Mouse (Mus musculus) heart, adult 2 months (tissue): ENCODE results near the gene Zmat1. TPM values are rescaled to one million over a fixed set of nuclear protein-coding genes. Genes with fewer than 3 reads are reported as not detected.

Experiments used
- DNase-seq, 2 experiments: peaks; one replicate each; pipeline ENCODE4 v3.0.0; 2021
- H3K27ac ChIP-seq: fragments of 200-600 bp; 2 replicates; pipeline ENCODE4 v1.8.1; 2022
- H3K27me3 ChIP-seq: fragments of 200-500 bp; 2 replicates; pipeline ENCODE4 v1.6.1; 2012; ENCODE audit warnings: mild to moderate bottlenecking, low read length, inconsistent platforms, mixed read lengths; ENCODE audit not compliant: control insufficient read depth, insufficient read depth
- H3K36me3 ChIP-seq: fragments of 200-500 bp; 2 replicates; pipeline ENCODE4 v1.6.1; 2012; ENCODE audit warnings: low read length, inconsistent platforms; ENCODE audit not compliant: control insufficient read depth, insufficient read depth
- H3K4me1 ChIP-seq: fragments of 200-500 bp; 2 replicates; pipeline ENCODE4 v1.6.1; 2011; ENCODE audit warnings: low read length; ENCODE audit not compliant: control insufficient read depth, insufficient read depth
- H3K4me3 ChIP-seq: fragments of 200-600 bp; 2 replicates; pipeline ENCODE4 v1.8.1; 2022
- H3K79me2 ChIP-seq: fragments of 200-500 bp; replicated peaks from 2 replicates; pipeline ENCODE4 v1.6.1; 2012; ENCODE audit warnings: mild to moderate bottlenecking, inconsistent platforms, low read length, moderate library complexity, mixed read lengths; ENCODE audit not compliant: control insufficient read depth, insufficient read depth
- H3K9ac ChIP-seq: fragments of 200-500 bp; 2 replicates; pipeline ENCODE4 v1.6.1; 2012; ENCODE audit warnings: low read depth, mild to moderate bottlenecking, control low read depth, inconsistent platforms, low read length, mixed read lengths
- CTCF ChIP-seq: fragments of 200-600 bp; IDR thresholded peaks from 2 replicates; pipeline ENCODE4 v1.8.1; 2022; ENCODE audit warnings: antibody characterized with exemption, mild to moderate bottlenecking, moderate library complexity
- EP300 ChIP-seq: fragments of 200-500 bp; IDR thresholded peaks from 2 replicates; pipeline ENCODE4 v1.6.1; 2011; ENCODE audit warnings: low read depth, low read length, control low read depth; ENCODE audit not compliant: insufficient read depth
- POLR2A ChIP-seq: fragments of 200-500 bp; IDR thresholded peaks from 2 replicates; pipeline ENCODE4 v1.6.1; 2011; ENCODE audit warnings: mild to moderate bottlenecking, low read depth, low read length, control low read depth; ENCODE audit not compliant: insufficient read depth
- WGBS: fragments of 180-500 bp; shearing (Covaris S2); methylation state at CpG from one replicate; pipeline ENCODE4 v1.1.7; 2018; 5-methylcytosine and 5-hydroxymethylcytosine counted together
- intact Hi-C: fragments of 180-260 bp; cut with DNase I; formaldehyde crosslinking; loops from one replicate; pipeline ENCODE4 v1.15.1; 2025
- polyA plus RNA-seq: library from polyadenylated mRNA; depleted of rRNA; stranded (reverse); fragments of >200 nt; gene quantifications from 2 replicates; pipeline ENCODE4 v1.2.3, GENCODE M21; 2012
- total RNA-seq, 2 experiments: library from RNA; stranded (reverse); gene quantifications; 2 replicates each; pipeline ENCODE4 v1.2.3; 2021

The Zmat1 gene
- total and polyA plus RNA-seq, 3 experiments = 1.1 to 8.2 (median 4.2) TPM

DNA sequence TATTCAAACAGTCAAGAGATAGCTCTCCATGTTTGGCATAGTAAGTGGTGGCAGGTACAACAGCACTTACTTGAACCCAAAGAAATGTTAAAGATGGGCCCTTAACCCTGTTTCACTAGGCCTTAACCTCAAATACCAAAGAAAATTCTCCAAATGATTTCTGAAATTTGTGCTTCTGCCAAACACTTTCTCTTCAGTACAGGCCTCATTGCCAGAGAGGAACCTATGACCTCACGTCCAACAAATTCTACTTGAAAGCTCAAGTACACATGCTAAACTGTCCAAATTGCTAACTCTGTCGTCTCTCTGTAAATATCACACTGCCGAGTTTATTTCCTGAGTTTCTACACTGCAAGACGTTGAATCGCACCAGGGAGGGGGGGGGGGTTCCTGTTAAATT lies 988 bp downstream of the Zmat1 start:
- Histone ChIP-seq H3K36me3 (no peaks in the 10 kb centered on the region; the same call in 1 of the 2 replicates), H3K9ac (no peak overlapping the region; the same call in 1 of the 2 replicates), H3K4me1 (no peaks in the 10 kb centered on the region), H3K79me2 (no peaks in the 10 kb centered on the region), H3K4me3 (peak overlapping the region; percentile 30; the same call in 1 of the 2 replicates), H3K27ac (peak overlapping the region; percentile 53), H3K27me3 (no peaks in the 10 kb centered on the region)
- intact Hi-C loops = loop anchor here (5.0 kb wide), 1 partner anchor 406 kb away; the partner anchor contains the start of genes Gla and Hnrnph2
- TF ChIP-seq POLR2A (no peak), CTCF (no peak), EP300 (no peak)
- peak in 1 of 2 experiments; percentile 4 for DNase-seq
- 20% methylated on average over 5 of the region's 5 CpGs for WGBS

DNA sequence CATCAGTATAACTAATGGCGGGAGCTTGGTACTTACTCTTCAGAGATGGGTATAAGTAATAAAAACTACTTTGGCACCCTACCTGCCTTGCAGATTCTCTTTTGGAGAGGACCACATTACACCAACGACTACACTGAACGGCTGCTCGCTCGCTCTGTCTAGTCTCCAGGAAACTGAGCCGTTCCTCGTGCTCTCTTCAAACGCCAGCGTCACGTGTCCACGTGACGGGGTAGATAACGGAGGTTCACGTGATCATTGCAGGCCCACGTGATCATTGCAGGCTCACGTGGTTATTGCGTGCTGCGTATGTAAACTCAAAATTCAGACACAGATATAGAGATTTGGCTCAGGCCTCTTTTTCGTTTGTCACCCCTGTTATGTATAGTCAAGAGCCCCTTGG lies 44.5 kb downstream of the Zmat1 start, which contains the start of gene Nxf2:
Gene Nxf2, minus strand, starts transcription at position 209 of the 400 bp plus-strand sequence.
- Histone ChIP-seq H3K27me3 (no peaks in the 10 kb centered on the region), H3K79me2 (no peaks in the 10 kb centered on the region), H3K27ac (no peak within 1 kb of the TSS), H3K4me3 (no peak within 1 kb of the TSS), H3K9ac (peak within 1 kb of the TSS; percentile 2; the same call in 1 of the 2 replicates), H3K4me1 (no peaks in the 10 kb centered on the region), H3K36me3 (no peaks in the 10 kb centered on the region)
- intact Hi-C loops = no loop called here
- DNase-seq = no peak
- 92% methylated on average over 19 of the region's 19 CpGs for WGBS
- no peak for TF ChIP-seq EP300
- no peak for TF ChIP-seq CTCF
- no peak for TF ChIP-seq POLR2A

DNA sequence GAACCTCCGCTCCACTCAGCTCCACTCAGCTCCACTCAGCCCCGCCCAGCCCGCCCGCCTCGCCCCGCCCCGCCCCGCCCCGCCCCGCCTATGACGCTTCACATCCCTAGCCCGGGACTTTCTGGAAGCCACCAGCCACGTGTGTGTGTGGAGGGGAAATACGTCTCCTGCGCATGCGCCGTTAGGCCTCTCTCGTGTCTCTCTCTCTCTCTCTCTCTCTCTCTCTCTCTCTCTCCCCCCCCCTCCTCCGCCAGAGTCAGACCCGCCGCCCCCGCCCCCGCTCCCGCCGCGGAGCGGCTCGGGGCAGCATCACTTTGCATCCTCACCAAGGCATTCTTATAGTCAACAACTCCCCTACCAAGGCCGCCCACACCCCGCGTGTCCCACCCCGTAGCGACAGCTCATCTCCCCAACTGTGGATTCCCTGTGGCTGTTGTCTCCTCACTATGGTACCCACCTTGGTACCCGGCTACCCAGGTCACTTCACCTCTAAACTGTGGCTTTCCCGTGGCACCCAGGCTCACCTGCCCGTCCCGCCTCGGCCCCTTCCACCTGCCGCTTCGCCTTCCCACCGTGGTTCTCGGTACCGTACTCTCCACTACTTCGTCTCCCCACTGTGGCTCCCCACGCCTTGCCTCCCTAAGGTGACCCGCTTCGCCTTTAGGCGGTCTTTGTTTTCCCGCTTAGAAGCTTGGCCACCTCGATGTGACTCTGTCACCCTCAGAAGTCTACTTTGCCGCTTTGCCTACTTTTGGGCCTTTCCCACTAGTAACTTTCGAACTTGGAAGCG lies 45.5 kb downstream of the Zmat1 start:
- TF ChIP-seq EP300 (no peak), POLR2A (no peak), CTCF (no peak)
- H3K4me3 ChIP-seq = no peak overlapping the region
- no peaks in the 10 kb centered on the region for H3K79me2 ChIP-seq
- H3K27ac ChIP-seq = no peak overlapping the region
- H3K9ac ChIP-seq = peak overlapping the region; percentile 2; the same call in 1 of the 2 replicates
- H3K36me3 ChIP-seq = no peaks in the 10 kb centered on the region
- peak; percentile 31 to 67 for DNase-seq
- 41% methylated on average over 49 of the region's 53 CpGs for WGBS
- no peaks in the 10 kb centered on the region for H3K27me3 ChIP-seq
- intact Hi-C loops = no loop called here
- H3K4me1 ChIP-seq = no peaks in the 10 kb centered on the region

DNA sequence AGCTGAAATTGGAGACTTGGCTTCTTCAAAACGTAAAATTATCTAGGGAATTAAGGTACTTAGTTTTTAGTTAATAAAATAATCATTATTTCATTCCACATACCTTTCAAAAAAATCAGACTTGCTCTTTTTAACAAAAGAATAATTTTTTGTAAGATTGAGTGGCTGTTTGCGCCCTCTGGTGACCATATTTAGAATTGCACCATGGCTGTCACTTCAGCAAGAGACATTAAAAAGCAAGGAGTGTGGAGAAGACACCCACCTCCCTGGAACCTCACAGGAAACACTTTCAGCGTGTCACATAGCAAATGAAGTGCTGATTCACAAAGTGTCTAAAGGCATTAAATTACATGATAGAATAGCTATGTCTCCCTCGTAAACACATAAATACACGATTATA lies 78.6 kb downstream of the Zmat1 start:
- intact Hi-C loops = loop anchor here (5.0 kb wide), 1 partner anchor 162 kb away; no protein-coding TSS in a partner anchor
- H3K36me3 ChIP-seq = no peaks in the 10 kb centered on the region
- H3K4me3 ChIP-seq = no peak overlapping the region
- H3K27ac ChIP-seq = no peak overlapping the region
- peak in 1 of 2 experiments; percentile 53 for DNase-seq
- no peaks in the 10 kb centered on the region for H3K4me1 ChIP-seq
- H3K27me3 ChIP-seq = no peaks in the 10 kb centered on the region
- H3K79me2 ChIP-seq = no peaks in the 10 kb centered on the region
- peak; percentile 91 for TF ChIP-seq CTCF
- TF ChIP-seq EP300 = no peak
- TF ChIP-seq POLR2A = no peak
- 35% methylated on average over 5 of the region's 5 CpGs for WGBS
- no peak overlapping the region for H3K9ac ChIP-seq

GRCm38 (mm10) chrX:134929927-134930326 lies 79.1 kb downstream of the Zmat1 start:
- Histone ChIP-seq H3K9ac (no peak overlapping the region), H3K27me3 (no peaks in the 10 kb centered on the region), H3K36me3 (no peaks in the 10 kb centered on the region), H3K79me2 (no peaks in the 10 kb centered on the region), H3K4me1 (no peaks in the 10 kb centered on the region), H3K27ac (no peak overlapping the region), H3K4me3 (no peak overlapping the region)
- no peak for TF ChIP-seq POLR2A
- no peak for TF ChIP-seq EP300
- no peak for TF ChIP-seq CTCF
- WGBS = 61% methylated on average over 5 of the region's 5 CpGs
- DNase-seq = no peak
- intact Hi-C loops = loop anchor here (5.0 kb wide), 1 partner anchor 162 kb away; no protein-coding TSS in a partner anchor

- no peak for DNase-seq
- Histone ChIP-seq H3K4me3 (no peak overlapping the region), H3K36me3 (no peaks in the 10 kb centered on the region), H3K79me2 (no peaks in the 10 kb centered on the region), H3K27ac (no peak overlapping the region), H3K27me3 (no peaks in the 10 kb centered on the region), H3K9ac (no peak overlapping the region), H3K4me1 (no peaks in the 10 kb centered on the region)
- intact Hi-C loops = loop anchor here (1.0 to 2.0 kb wide), 2 partner anchors 196 to 316 kb away; no protein-coding TSS in a partner anchor
- TF ChIP-seq CTCF (peak; percentile 76), EP300 (no peak)
Observed at GRCm38 (mm10) chrX:134925058-134925457, 84.0 kb downstream of the Zmat1 start.
